Mouse (Mus musculus): ENCODE data around the gene Slc26a3. TPM values are rescaled to one million over a fixed set of nuclear protein-coding genes. Genes with fewer than 3 reads are reported as not detected.

The Slc26a3 gene
- not detected for polyA plus RNA-seq (2017; shearing (Covaris generic))

DNA sequence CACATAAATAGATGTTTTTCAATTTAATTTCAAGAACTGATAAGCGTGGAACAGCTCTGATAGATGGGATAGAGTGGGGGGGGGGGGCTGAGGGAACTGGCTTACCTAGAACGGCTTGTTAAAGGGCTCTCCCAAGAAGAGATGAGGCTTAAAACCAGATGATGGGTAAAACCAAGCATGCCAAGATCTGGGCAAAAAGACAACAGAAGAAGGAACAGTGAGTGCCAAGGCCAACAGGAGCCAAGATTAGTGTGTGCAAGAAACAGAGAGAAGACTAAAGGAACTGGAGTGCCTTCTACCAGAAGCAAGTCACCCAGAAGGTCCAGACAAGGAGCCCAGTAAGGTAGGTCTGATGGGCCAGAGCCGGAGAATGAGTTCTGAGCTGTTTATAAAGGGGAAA lies at the start of gene Slc26a3:
Gene Slc26a3, plus strand, starts transcription at position 301 of the 400 bp plus-strand sequence.

DNA sequence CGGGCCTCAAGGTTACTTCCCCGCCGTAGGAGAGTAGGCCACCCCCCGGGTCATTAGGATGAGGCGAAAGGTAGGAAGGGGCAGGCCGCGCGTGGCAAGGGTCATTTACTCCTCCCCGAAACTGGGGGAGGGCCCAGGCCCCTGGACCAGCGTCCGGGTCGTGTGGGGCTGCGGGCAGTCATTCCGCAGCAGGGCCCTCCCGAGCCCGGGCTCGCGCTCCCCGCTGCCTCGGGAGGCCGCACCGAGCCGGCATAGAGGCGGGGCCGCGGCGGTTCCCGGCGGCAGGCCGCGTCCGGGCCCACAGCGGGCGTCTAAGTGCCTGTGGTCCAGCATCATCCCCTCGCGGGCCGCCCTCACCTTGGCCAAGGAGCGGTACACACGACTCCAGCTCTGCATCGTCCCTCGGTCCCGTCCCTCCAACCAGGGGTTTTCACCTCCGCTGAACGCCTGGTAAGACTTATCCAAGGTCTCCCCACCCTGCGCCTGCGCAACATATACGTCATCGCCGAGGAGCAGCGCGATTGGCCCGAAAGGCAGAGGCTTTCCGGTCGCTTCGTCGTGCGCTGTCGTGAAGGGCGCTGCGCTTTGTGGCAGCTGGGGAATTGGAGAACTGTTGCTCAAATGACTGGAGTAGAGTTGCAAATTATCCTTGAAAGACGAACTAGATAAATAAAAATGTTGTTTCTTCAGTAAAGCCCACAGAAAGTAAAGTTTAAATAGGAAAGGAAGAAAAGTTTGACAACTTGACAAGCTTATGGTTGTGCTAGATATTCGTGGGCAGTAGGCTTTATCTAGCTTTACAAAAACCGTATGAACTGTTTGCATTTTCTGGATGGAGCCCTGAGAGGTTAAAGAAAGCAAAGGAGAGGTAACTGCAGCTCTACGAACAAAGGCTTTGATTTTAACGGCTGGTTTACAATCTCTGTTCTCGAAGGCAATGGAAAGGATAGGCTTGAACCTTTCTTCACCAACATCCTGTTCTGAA lies 39.4 kb upstream of the Slc26a3 start, which contains the start of gene Dld:
Gene Dld, minus strand, starts transcription at position 510 of the 985 bp plus-strand sequence.

GRCm38 (mm10) chr12:31499314-31500131 lies 108.9 kb downstream of the Slc26a3 start, which contains the start of gene Cbll1:
TSS of gene Cbll1 (minus strand) at chr12:31499616.

Other genes starting within 250 kb of the Slc26a3 start
- gene Gm6993, start 150.1 kb upstream of the Slc26a3 start, polyA plus RNA-seq (2017; shearing (Covaris generic)), result not detected
- gene Lamb1, start 125.6 kb upstream of the Slc26a3 start, polyA plus RNA-seq (2017; shearing (Covaris generic)), result not detected
- gene Dld, start 39.4 kb upstream of the Slc26a3 start, polyA plus RNA-seq (2017; shearing (Covaris generic)), result 101 TPM
- gene Cbll1, start 108.7 kb downstream of the Slc26a3 start, polyA plus RNA-seq (2017; shearing (Covaris generic)), result 40.9 TPM
- not detected for gene Slc26a4, start 169.1 kb downstream of the Slc26a3 start, polyA plus RNA-seq (2017; shearing (Covaris generic))
- 66.2 TPM for gene Bcap29, start 243.8 kb downstream of the Slc26a3 start, polyA plus RNA-seq (2017; shearing (Covaris generic))